Mouse (Mus musculus): ENCODE measurements around the gene Nin.

Gene Nin

DNA sequence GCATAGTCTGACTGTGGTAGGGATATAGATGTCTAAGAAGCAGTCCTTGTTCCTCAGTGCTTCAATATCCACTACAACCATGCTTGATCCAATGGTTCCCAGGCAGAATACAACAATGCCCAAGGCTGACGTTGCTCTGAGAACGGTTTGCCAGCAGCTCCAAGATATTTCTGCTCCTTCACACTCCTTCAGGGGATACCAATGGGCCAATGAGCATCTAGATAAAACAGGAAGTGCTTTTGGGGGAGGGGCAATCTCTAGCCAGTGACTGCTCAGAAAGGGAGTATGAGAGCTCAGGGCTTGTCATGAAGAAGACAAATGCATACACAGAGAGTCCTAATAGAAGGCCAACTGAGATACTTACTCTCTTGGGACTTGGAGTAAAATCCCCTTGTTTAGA is 6.0 kb upstream of the Nin start:
- no peak for DNase-seq (ENCODE audit: extremely low spot score, low spot score)

DNA sequence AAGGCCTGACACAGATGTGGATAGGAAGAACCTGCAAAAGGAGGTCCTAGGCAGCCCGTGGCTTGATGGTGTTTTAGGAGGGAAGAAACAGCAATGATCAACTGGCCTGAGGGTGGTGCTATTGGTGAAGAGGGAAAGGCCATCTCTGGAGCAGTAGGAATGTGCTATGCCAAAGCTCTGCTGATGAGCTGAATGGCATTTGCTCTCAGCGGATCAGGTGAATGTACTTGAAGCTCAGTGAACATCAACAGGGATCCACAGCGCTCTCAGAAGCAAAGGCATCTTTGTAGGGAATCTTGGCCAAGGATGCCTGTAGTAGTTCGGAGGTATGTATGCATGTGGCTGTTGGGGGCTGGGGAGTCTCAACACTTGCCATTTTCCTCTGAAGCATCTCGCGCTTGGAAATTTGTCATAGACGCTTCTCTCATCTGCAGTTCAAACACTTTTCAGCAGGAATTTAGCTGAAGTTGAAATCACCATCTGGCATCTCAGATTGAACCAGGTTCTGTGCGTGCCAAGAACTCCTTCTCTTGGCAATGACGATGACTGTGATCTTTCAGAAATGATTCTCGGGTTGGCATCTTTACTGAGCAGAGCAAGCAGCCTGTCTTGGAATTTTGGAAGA is 5.3 kb upstream of the Nin start:
- DNase-seq (ENCODE audit: extremely low spot score, low spot score), result no peak

- no peak for DNase-seq (ENCODE audit: extremely low spot score, low spot score)
Measured at GRCm38 (mm10) chr12:70117146-70117545, 3.6 kb upstream of the Nin start.

- DNase-seq (ENCODE audit: extremely low spot score, low spot score), result no peak
Measured at GRCm38 (mm10) chr12:70112090-70112383, 1.5 kb downstream of the Nin start.

DNA sequence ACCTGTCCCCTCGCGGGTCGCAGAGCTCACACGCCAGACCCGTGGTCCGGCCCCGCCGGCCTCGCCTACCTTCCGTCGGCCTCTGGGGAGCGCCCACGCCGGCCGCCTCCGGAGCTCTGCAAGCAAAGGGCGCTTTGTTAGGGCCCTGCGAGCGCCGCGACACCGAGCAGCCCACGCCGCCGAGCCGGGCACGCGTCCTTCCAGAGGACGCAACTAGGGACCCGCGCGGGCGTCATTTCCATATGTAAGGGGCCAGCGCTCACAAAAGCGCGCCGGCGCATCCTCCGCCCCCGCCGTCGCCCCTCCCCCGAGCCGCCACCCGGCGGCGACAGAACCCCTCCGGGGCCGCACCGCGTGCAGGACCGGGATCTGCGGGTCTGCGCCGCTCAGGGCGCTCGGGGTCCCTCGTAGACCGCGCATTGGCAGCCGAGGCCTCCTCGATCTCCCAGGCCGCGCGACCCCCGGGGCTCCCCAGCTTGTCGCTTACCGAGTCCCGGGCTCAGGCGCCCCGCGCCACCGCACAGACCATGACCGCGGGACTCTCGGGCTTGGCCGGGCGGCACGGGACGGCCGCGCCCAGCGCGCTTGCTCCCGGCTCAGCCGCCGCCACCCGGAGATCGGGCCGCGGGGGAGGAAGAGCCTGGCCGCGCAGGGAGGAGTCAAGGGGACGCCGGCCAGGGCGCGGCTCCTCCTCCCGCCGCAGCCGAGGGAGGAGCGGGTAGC is 2.0 kb downstream of the Nin start:
- DNase-seq (ENCODE audit: extremely low spot score, low spot score), result peak; percentile 82

DNA sequence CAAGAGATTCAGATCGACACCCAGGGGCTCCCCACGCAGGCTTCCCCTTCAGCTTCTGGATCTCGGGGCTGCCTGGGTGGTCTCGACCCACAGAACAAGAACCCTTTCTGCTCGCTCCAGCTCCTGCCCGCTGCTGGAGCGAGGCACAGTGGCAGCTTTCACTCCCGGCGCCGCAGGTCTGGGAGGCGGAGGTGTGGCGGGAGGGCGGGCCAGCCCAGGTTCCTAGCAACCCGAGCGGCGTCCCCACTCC is 2.5 kb downstream of the Nin start:
- no peak for DNase-seq (ENCODE audit: extremely low spot score, low spot score)

DNA sequence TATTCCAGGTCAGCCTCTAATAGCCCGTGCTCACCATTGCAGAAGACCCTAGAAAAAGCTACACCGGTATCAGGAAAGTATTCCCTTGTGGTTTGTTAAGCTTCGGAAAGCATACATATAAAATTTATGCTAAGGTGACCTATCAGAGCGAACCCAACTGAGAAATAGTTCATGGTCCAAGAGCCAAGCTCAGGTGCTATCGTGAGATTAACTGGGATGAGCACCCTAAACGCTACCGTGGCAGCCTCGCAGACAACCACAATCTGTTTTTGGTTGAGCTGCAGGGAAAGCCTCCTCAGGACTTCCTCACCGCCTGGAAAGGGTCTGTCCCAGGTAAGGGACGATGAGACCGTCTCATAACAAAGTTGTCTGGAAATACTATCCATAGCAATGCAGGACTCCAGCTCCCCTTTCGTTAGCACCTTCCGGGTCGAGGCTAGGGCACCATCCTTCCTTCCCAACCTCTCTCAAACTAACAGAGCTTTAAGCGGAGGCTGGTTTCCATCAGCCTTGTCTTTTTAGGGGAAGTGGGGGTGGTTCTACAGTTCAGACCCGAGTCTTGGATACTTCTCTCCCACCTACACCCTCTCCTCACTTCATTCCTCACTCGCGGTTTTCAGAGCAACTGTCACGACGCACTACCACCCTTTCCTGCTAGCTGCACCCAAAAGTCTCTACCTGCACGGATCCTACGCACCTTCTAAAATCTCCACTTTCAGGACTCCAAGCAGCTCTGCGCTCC is 3.0 kb downstream of the Nin start:
- DNase-seq (ENCODE audit: extremely low spot score, low spot score), result peak; percentile 35

DNA sequence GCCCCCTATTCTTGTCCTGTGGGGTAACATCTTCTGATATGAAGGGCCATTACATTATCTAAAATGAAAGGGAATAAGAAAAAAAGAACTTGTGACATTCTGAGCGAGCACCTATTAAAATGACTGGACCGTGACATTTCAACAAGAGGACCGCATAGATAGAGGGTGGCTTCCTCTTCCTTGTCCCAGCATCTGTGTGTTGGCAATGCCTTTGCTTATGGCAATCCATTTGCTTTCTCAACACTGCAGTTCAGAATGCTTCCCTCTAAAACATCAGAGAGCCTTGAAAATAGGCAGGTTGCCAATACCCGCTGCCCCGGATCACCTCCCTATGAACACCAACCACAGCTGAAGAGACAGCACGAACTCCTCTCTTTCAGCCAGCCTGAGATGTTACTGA is 3.6 kb downstream of the Nin start:
- no peak for DNase-seq (ENCODE audit: extremely low spot score, low spot score)

- DNase-seq (ENCODE audit: extremely low spot score, low spot score), result no peak
Measured at GRCm38 (mm10) chr12:70108104-70108503, 5.4 kb downstream of the Nin start.

GRCm38 (mm10) chr12:70106508-70106907 is 7.0 kb downstream of the Nin start:
- DNase-seq (ENCODE audit: extremely low spot score, low spot score), result no peak

DNA sequence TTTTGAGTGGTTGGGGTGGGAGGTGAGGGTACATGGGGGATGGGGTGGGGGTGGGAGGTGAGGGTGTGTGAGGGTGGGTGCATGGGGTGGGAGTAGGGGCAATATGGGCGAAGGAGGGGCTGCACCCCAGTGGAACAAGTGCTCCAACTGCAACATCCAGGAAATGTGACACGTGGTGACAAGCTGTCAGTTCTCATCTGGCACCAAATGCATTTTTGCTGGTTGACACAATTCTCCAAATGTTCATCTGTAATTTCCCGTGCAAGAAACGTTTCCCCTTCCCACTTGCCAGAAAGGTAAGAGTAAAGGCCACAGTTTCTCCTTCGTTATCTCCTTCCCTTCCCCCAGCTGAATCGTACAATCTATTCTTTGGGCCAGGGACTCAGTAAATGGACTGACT is 7.6 kb downstream of the Nin start:
- DNase-seq (ENCODE audit: extremely low spot score, low spot score), result no peak

GRCm38 (mm10) chr12:70104776-70105420 is 8.6 kb downstream of the Nin start:
- no peak for DNase-seq (ENCODE audit: extremely low spot score, low spot score)

DNA sequence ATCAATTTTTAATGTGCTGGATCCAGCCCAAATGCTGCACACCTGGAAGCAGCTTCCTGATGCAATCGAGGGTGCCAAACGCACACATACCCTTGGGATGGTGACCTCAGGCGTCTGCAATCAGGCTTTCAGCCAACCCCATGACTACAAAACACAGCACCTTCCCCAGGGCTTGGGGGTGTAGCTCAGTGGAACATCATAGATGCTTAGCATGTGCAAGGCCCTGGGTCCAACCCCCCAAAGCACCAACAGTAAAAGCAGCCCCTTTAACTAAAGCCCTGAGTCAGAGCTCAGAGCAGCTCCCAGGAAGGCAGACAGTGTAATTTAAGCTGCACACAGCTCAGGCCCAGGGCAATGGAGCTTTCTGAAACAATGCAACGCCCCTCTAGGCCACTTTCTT is 9.3 kb downstream of the Nin start:
- DNase-seq (ENCODE audit: extremely low spot score, low spot score), result no peak

GRCm38 (mm10) chr12:70103257-70103656 is 10.3 kb downstream of the Nin start:
- no peak for DNase-seq (ENCODE audit: extremely low spot score, low spot score)

- DNase-seq (ENCODE audit: extremely low spot score, low spot score), result no peak
Measured at GRCm38 (mm10) chr12:70102426-70102825, 11.1 kb downstream of the Nin start.

DNA sequence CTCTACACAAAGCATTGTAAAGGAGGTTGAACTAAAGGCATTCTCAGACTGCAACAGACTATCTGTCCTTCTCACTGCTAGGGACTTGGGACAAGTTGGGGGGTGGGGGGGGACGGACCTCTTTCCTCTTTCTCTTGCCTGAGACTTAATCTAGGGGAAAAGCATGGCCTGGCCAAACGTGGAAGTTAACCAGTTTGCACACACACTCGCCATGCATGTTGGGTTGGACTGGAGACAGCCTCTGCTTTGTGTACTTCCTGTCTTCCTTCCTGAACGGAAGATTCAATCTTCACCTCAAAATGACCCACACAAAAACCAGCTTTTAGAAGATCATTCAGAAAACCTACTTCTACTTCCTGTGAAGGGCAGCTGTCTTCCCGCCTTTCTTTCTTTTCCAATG is 11.7 kb downstream of the Nin start:
- no peak for DNase-seq (ENCODE audit: extremely low spot score, low spot score)

DNA sequence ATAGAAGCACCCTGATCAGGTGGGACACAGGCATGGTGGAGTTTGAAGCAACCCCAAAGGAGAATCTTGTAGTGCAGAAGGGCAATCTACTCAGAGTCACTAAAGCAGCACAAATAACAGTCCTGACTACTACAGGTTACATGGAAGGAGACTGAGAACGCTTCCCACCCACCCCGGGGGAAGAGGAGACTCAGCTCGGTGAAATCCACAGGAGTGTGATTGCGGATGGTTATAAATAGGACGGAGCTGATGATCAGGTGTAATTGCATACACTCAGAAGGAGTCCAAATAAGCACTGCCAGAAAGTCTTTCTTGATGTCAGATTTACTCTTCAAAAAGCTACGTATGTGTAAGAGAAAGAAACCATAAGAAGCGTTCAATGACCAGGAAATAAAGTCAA is 15.6 kb downstream of the Nin start:
- no peak for DNase-seq (ENCODE audit: extremely low spot score, low spot score)

DNA sequence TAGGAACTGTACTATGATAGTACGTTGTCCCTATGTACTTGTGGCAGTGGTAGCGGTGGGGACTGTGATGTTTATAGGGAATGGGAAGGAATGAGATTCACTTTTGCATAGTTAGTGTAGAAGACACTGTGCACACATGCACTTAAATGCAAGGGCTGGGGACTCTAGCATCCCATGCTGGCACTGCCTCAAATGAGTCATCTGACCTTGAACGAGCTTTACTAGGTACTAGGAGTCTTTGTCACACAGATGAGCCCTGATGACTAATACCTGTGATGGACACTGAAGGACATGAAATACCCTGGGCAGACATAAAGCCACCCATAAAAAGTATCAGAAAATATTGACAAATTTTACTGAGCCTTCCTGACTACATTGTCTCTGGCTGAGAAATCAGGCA is 16.2 kb downstream of the Nin start:
- no peak for DNase-seq (ENCODE audit: extremely low spot score, low spot score)

DNA sequence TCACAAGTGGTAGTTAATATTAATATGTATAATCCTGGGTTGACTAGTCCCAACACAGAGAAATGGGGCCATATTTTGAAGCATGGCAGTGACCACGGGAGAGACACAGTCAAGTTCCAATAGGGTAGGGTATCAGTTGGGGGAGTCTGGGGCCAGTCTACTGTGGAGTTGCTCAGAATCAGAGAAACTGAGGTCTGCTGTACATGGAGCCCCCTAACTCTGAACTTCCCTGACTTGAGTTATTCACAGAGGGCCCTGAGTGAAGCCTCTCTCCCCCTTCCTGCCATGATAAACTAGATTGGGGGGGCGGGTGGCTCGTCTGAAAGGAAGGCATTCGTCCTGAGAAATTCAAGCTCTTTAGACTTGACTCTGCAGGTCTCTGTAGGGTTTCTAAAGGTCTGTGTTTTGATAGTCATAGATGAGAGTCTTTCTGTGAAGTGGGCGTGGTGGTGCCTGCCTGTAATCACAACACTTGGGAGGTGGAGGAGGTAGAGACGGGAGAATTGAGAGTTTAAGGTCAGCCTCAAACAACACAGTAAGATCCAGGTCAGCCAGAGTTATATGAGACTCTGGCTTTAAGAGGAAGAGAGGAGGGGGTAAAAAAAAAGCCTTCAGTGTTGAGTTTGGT is 20.1 kb downstream of the Nin start:
- no peak for DNase-seq (ENCODE audit: extremely low spot score, low spot score)

- DNase-seq (ENCODE audit: extremely low spot score, low spot score), result no peak
Measured at GRCm38 (mm10) chr12:70088297-70088696, 25.2 kb downstream of the Nin start.

GRCm38 (mm10) chr12:70085351-70085750 is 28.2 kb downstream of the Nin start:
- no peak for DNase-seq (ENCODE audit: extremely low spot score, low spot score)

GRCm38 (mm10) chr12:70084198-70084597 is 29.3 kb downstream of the Nin start:
- no peak for DNase-seq (ENCODE audit: extremely low spot score, low spot score)

Data from neural tube, embryonic 10.5 days (tissue).